Mouse (Mus musculus): ENCODE data around the gene Evc2. TPM values are rescaled to one million over a fixed set of nuclear protein-coding genes. Genes with fewer than 3 reads are reported as not detected.

Gene Evc2
- polyA plus RNA-seq, 1 experiment: 1.1 TPM

DNA sequence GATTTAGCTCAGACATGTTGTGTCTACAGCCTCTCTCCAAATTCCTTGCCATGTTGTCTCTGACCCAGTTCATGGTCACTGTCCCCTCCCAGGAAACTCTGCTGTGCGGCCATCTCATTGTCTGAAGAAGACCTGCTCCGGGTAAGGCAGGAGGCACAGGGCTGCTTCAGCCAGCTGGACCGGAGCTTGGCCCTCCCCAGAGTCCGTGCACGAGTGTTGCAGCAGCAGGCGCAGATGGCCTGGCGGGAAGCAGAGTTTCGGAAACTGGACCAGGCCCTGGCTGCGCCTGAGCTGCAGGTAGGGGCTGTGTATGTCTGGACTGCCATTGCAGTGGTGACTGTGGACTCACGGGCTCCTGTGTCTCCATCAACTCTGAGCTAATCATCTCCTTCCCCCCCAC, 53.6 kb downstream of the Evc2 start:
- no peak overlapping the region for H3K27ac ChIP-seq (replicated peaks; ENCODE audit: low read depth, low read length)

DNA sequence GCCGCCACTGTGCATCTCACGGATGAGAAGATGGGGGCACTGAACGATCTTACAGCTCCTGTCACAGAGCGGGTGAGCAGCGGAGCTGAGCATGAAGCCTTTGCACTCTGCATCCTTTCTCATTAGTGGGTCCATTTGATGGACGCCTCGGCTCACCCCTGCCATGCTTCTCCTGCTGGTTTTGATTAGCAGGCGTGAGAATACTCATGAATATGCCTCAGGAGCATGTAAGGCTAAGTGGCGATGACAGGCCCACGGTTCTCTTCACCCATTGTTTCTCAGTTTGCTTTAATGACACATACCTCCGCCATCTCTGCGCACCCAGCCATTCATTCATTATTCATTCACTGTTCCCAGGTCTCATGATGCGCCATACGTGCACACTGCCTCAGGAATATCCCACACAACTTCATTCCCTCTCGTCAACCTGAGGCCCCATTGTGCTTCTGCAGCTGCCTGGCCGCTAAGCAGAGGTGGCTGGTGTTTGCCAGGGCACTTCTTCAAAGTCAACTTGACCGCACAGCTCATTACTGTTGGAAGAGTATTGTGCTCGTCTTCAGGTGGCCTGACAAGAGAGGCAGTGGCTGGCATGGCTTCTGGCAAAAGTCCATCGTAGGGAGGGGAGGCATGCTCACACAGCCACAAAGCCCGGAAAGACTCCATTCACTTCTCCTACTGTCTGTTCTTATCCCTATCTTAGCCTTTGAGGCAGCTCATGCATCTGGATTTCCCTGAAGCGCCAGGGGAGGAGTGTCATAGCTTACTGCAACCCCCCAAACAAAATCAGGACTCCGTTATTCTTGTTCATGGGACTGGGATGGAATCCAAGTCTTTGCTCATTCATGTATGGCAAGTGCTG, 57.1 kb downstream of the Evc2 start:
- no peak overlapping the region for H3K4me3 ChIP-seq (ENCODE audit: insufficient read depth, low read depth, low read length)
- H3K4me1 ChIP-seq (ENCODE audit: control insufficient read depth, insufficient read depth, insufficient read length, low read length): no peaks in the 10 kb centered on the region
- no peak overlapping the region for H3K27ac ChIP-seq (replicated peaks; ENCODE audit: low read depth, low read length)

More for the DNA sequence above, 53.6 kb downstream of the Evc2 start:
- Histone ChIP-seq H3K4me3 (ENCODE audit: insufficient read depth, low read depth, low read length) (no peak overlapping the region), H3K4me1 (ENCODE audit: control insufficient read depth, insufficient read depth, insufficient read length, low read length) (no peaks in the 10 kb centered on the region)

DNA sequence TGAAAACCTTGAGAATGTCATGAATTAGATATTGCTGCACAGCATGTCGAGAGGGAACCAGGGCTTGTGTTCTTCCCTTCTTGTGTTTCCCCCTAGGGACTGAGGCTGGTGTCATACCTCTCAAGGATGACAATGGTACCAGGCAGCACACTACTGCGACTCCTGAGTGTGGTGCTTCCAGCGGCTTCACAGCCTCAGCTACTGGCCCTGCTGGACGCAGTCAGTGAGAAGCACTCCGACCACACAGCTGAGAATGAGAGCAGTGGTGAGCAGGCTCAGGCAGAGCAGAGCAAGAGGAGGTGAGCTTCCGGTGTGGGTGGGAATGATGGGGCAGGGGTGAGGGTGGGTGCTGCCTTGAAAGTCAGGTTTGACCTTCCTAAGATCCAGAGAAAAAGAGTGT, 80.7 kb downstream of the Evc2 start:
- H3K4me3 ChIP-seq (ENCODE audit: insufficient read depth, low read depth, low read length): no peak overlapping the region
- no peaks in the 10 kb centered on the region for H3K4me1 ChIP-seq (ENCODE audit: control insufficient read depth, insufficient read depth, insufficient read length, low read length)
- H3K27ac ChIP-seq (replicated peaks; ENCODE audit: low read depth, low read length): no peak overlapping the region

DNA sequence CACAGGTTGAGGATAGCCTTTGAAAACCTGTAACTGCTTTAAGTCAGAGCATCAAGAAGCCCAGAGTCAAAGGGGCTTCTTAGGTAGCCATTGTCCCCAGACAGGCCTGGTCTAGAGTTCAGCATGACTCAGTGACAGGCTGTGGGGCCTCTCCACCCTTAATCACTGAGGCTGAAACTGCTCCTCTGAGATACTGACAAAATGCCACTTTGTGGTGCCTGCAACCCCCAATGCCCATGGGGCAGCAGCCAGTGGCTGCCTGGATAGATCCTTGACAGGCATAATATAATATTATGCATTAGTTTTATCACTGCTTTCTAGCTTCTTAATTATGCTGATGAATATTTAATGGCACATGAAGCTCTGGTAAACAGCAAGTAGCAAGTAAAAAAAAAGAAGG, 88.9 kb downstream of the Evc2 start:
- H3K4me3 ChIP-seq (ENCODE audit: insufficient read depth, low read depth, low read length): no peak overlapping the region
- no peak overlapping the region for H3K27ac ChIP-seq (replicated peaks; ENCODE audit: low read depth, low read length)

DNA sequence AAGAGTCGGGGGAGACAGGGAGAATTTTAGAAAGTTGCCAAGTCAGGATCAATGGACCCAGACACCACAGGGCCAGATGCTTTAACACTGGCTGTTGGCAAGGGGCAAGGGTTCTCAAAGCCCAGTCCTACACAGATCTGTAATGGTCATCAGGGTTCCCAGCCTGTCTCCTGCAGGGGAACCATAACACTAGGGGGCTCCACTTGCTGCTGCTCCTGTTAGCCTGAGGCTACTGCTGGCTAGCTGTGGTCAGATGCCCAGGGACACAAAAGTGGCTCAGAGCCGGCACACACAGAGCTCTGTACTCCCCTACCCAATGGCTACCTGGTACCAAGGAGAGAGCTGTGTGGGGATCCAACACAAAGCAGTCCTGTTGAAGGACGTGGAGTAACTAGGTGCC, 97.1 kb downstream of the Evc2 start:
- Histone ChIP-seq H3K4me1 (ENCODE audit: control insufficient read depth, insufficient read depth, insufficient read length, low read length) (no peaks in the 10 kb centered on the region), H3K4me3 (ENCODE audit: insufficient read depth, low read depth, low read length) (no peak overlapping the region), H3K27ac (replicated peaks; ENCODE audit: low read depth, low read length) (no peak overlapping the region)

More for the DNA sequence above, 88.9 kb downstream of the Evc2 start:
- H3K4me1 ChIP-seq (ENCODE audit: control insufficient read depth, insufficient read depth, insufficient read length, low read length): no peaks in the 10 kb centered on the region

DNA sequence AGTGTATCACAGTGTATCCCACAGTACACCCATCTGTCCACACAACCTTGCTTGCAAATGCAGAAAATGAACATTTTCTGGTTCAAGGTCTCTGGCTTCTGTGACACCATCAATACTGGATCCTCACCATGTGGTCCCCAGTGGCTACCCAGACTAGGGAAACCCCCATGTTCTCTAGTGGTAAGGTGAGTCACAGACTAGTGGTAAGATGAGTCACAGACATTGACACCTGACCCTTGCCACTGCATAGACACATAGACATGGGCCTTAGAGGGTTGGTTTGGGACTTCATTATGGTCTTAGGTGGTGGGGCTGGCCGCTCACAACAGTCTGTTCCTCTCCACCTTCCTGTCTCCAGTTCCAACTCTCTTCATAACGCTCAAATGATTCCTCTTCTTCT, 104.5 kb downstream of the Evc2 start:
- Histone ChIP-seq H3K4me3 (ENCODE audit: insufficient read depth, low read depth, low read length) (no peak overlapping the region), H3K27ac (replicated peaks; ENCODE audit: low read depth, low read length) (no peak overlapping the region), H3K4me1 (ENCODE audit: control insufficient read depth, insufficient read depth, insufficient read length, low read length) (no peaks in the 10 kb centered on the region)

DNA sequence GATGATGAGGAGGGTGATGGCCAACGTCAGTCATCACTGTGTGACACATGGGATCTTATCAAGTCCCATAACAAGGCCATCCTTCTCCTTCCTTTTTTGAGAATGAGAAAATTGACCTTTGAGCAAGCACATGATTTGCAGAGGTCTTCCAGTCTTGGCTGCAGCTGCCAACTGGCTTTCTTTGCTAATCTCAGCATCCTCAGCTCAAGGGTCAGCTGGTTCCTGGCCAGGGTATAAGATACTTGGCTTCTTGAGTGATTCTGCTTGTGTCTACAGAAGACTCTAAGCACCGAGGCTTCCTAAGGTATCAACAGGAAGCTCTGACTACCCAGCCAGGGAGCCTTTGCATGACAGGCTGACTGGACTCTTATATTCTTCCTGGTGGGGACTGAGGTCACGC, 109.2 kb downstream of the Evc2 start:
- Histone ChIP-seq H3K4me1 (ENCODE audit: control insufficient read depth, insufficient read depth, insufficient read length, low read length) (no peaks in the 10 kb centered on the region), H3K4me3 (ENCODE audit: insufficient read depth, low read depth, low read length) (no peak overlapping the region), H3K27ac (replicated peaks; ENCODE audit: low read depth, low read length) (no peak overlapping the region)

DNA sequence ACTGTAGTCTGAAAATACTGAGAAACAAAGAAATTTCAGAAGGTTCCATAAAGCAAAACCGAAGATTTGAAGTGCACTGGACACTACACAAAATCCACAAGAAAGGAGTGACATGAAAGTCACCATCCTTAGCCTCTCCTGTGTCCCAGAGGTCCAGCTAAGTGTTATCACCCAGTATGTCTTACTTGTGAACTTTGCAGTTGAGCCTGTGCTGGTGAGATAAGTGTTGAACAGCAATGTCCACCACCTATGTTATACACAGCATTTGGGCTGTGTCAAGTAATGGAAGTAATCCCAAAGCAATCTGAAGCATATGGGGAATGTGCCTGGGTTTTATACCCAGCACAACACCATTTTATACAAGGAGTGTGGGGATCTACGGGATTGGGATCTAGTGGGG, 118.3 kb downstream of the Evc2 start:
- H3K4me3 ChIP-seq (ENCODE audit: insufficient read depth, low read depth, low read length): no peak overlapping the region
- H3K27ac ChIP-seq (replicated peaks; ENCODE audit: low read depth, low read length): no peak overlapping the region
- no peaks in the 10 kb centered on the region for H3K4me1 ChIP-seq (ENCODE audit: control insufficient read depth, insufficient read depth, insufficient read length, low read length)

DNA sequence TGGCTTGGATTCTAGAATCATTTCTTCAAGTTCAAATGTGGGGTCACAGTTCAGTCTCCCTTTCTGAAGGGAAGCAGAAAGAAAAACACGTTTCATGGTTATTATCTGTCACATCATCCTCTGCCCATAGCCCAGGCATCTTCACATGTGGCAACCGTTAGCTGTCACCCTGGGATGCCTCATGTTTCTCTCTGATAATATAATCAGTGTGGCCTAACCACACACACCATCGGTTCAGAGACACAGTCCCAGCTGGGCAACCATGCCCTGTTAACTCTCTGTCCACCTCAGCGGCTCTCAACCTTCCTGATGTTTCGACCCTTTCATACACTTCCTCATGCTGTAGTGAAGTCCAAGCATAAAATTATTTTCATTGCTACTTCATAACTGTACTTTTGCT, 118.9 kb downstream of the Evc2 start:
- H3K4me1 ChIP-seq (ENCODE audit: control insufficient read depth, insufficient read depth, insufficient read length, low read length): no peaks in the 10 kb centered on the region
- H3K4me3 ChIP-seq (ENCODE audit: insufficient read depth, low read depth, low read length): no peak overlapping the region
- H3K27ac ChIP-seq (replicated peaks; ENCODE audit: low read depth, low read length): no peak overlapping the region

DNA sequence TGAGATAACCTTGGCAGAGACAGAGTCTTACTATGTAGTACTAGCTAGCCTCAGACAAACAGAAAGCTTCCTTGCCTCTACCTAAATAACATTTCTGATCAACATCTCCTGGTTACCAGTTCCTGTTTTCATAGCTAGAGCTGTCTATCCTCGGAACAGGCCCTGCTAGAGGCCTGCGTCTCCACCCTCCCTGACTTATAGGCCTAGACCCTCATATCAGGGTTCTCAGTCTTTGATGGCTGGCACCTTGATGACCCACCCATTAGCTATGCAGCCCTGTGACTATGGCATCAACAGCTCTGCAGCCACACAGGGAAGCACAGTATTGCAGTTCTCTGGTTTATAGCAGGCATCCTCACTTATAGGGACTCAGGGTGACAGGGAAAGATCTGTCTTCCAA, 119.5 kb downstream of the Evc2 start:
- Histone ChIP-seq H3K4me1 (ENCODE audit: control insufficient read depth, insufficient read depth, insufficient read length, low read length) (no peaks in the 10 kb centered on the region), H3K4me3 (ENCODE audit: insufficient read depth, low read depth, low read length) (no peak overlapping the region), H3K27ac (replicated peaks; ENCODE audit: low read depth, low read length) (no peak overlapping the region)

DNA sequence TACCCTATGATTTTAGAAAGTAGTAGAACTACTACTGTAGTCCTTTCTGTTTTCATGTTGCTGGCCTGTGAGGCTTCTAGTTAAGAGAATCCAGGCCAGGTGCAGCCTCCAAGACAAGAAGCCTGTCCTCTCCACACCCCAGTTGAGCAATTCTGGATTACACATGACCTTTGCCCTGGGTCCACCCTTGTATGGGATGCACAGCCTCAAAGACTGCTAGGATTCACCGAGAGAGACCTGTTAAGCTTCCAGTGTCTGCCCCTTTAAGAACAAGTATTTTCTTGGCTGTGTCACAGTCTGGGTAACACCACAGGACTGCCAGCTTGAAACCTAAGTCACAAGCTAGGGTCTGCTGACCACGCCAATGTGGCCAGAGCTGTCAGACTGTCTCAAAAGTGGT, 119.9 kb downstream of the Evc2 start:
- Histone ChIP-seq H3K4me3 (ENCODE audit: insufficient read depth, low read depth, low read length) (no peak overlapping the region), H3K4me1 (ENCODE audit: control insufficient read depth, insufficient read depth, insufficient read length, low read length) (no peaks in the 10 kb centered on the region), H3K27ac (replicated peaks; ENCODE audit: low read depth, low read length) (no peak overlapping the region)

DNA sequence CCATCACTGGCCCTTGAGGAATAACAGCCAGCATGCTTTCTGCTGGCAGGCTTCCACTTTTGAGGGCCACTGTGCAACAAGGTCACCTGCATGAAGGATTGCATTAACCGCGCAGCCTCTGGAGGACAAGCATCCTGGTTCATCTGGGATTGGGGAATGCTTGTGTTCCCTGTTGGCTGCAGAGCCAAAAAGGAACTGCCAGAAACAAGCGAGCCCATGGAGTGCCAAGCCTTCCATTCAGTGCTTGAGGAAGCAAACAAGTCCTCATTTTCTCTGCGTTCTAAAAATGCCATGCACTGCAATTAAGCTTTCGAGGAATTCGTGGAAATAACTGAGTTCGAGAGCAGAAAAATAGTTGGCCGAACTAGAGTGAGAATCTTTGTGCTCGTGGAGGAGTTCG, 127.2 kb downstream of the Evc2 start:
- no peaks in the 10 kb centered on the region for H3K4me1 ChIP-seq (ENCODE audit: control insufficient read depth, insufficient read depth, insufficient read length, low read length)
- no peak overlapping the region for H3K27ac ChIP-seq (replicated peaks; ENCODE audit: low read depth, low read length)
- no peak overlapping the region for H3K4me3 ChIP-seq (ENCODE audit: insufficient read depth, low read depth, low read length)

DNA sequence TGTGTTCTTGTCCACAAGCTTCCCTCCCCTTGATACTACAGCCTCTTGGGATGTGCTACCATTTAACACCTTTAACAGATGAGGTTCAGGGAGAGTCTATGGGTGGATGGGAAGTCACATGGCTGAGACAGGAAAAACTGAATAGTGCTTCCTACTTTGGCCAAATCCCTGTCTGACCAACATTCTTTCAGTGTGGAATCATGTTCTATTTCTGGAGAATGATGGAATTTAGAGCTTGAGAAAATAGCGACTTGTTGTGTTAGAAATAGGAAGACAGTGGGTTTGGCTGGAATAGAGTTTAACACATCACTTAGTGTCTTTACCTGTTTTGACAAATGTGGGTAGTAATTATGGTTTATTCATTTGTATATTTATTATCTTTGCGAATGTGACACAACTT, 129.3 kb downstream of the Evc2 start:
- H3K4me1 ChIP-seq (ENCODE audit: control insufficient read depth, insufficient read depth, insufficient read length, low read length): no peaks in the 10 kb centered on the region

DNA sequence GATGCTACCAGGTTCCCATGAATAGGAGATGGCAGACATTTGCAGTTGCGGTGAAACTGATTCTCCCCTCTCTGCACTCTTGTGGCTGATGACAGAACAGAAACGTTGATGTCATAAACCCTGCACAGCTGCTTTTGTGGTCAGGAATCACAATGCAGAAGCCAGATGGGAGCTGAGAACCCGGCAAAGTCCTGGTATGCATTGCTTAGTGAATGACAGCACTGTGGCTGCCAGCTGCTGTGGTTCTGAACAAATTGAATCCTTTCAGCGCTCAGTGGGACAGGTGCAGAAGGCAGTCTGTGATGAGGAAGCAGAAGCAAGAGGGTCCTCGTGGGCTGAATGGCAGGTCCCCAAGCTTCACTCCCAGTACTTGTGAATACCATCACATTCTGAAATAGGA, 130.7 kb downstream of the Evc2 start:
- H3K27ac ChIP-seq (replicated peaks; ENCODE audit: low read depth, low read length): no peak overlapping the region
- H3K4me1 ChIP-seq (ENCODE audit: control insufficient read depth, insufficient read depth, insufficient read length, low read length): no peaks in the 10 kb centered on the region
- H3K4me3 ChIP-seq (ENCODE audit: insufficient read depth, low read depth, low read length): no peak overlapping the region

More for the DNA sequence above, 129.3 kb downstream of the Evc2 start:
- H3K4me3 ChIP-seq (ENCODE audit: insufficient read depth, low read depth, low read length): no peak overlapping the region
- H3K27ac ChIP-seq (replicated peaks; ENCODE audit: low read depth, low read length): no peak overlapping the region

DNA sequence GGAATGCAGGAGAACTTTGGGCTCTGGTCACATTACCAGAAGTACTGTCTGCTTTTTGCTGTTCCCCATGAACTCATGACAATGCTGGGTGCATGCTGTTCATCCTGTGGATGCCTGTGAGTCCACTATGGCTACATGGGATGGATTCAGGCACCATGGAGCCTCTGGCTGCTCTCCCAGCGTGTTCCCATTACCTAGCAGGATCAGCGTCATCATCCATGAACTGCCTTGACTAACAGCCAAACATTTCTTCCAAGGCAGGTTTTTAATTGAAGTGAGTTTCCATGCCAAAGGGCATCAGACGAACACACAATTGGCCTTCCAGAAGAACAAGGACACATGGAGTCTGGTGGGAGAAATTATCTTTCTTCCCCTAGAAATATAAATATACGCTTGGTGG, 133.3 kb downstream of the Evc2 start:
- Histone ChIP-seq H3K4me3 (ENCODE audit: insufficient read depth, low read depth, low read length) (no peak overlapping the region), H3K27ac (replicated peaks; ENCODE audit: low read depth, low read length) (no peak overlapping the region), H3K4me1 (ENCODE audit: control insufficient read depth, insufficient read depth, insufficient read length, low read length) (no peaks in the 10 kb centered on the region)

DNA sequence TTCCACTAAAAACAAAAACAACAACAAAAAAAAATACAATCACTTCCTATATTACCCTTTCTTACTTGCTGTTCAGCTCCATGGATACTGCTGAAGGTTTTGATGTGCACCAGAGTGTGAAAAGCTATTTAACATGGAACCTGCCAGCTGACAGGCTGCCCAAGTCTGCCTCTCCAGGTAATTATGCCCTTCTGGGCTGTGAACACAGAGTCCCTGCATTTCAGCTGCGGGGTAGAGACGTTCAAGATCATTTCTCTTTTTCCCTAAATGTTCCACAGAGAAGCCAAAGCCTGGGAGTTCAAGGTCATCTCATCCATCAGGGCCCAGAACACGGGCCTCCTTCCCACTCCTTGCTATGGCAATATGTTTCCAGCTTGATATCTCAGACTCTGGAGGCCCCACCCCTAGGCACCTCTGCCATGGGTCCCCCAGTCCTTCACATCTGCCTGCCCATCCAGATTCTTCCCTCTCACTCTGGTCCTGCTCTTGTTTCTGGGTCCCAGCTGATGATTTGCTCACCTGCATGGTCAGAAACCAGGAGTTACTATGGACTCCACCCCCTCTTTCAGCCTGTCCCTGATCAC, 133.8 kb downstream of the Evc2 start:
- Histone ChIP-seq H3K4me3 (ENCODE audit: insufficient read depth, low read depth, low read length) (no peak overlapping the region), H3K4me1 (ENCODE audit: control insufficient read depth, insufficient read depth, insufficient read length, low read length) (no peaks in the 10 kb centered on the region), H3K27ac (replicated peaks; ENCODE audit: low read depth, low read length) (no peak overlapping the region)
